Mouse (Mus musculus) embryonic facial prominence, embryonic 12.5 days (tissue): ENCODE measurements around the gene Adam25. TPM values are rescaled to one million over a fixed set of nuclear protein-coding genes. Genes with fewer than 3 reads are reported as not detected.
"Not testable (repeated sequence)": the region's sequence is repeated elsewhere in the genome, so short reads cannot be mapped to it uniquely, and the experiment has no call there.

Experiments used
- ATAC-seq: fragments of 200-750 bp; cut with Nextera tagmentation; 2 replicates; pipeline ENCODE4 v1.8.0; 2017; ENCODE audit not compliant: insufficient number of reproducible peaks, insufficient read depth, low FRiP score, low TSS enrichment
- H3K27ac ChIP-seq: fragments of 300-500 bp; sonication (generic); 2 replicates; pipeline ENCODE4 v1.5.1; 2016; ENCODE audit warnings: mild to moderate bottlenecking
- H3K27me3 ChIP-seq: fragments of 300-500 bp; sonication (generic); 2 replicates; pipeline ENCODE4 v1.6.1; 2016; ENCODE audit warnings: mild to moderate bottlenecking, moderate library complexity
- H3K36me3 ChIP-seq: fragments of 300-500 bp; sonication (generic); 2 replicates; pipeline ENCODE4 v1.6.1; 2016; ENCODE audit warnings: mild to moderate bottlenecking
- H3K4me1 ChIP-seq: fragments of 300-500 bp; sonication (generic); 2 replicates; pipeline ENCODE4 v1.6.1; 2016
- H3K4me2 ChIP-seq: fragments of 300-500 bp; sonication (generic); replicated peaks from 2 replicates; pipeline ENCODE4 v1.6.1; 2016; ENCODE audit warnings: mild to moderate bottlenecking, moderate library complexity
- H3K4me3 ChIP-seq: fragments of 300-500 bp; sonication (generic); 2 replicates; pipeline ENCODE4 v1.5.1; 2016; ENCODE audit warnings: mild to moderate bottlenecking
- H3K9ac ChIP-seq: fragments of 300-500 bp; sonication (generic); 2 replicates; pipeline ENCODE4 v1.6.1; 2016; ENCODE audit warnings: mild to moderate bottlenecking, moderate library complexity
- H3K9me3 ChIP-seq: fragments of 300-500 bp; sonication (generic); 2 replicates; pipeline ENCODE4 v1.6.1; 2016; ENCODE audit warnings: mild to moderate bottlenecking, moderate library complexity
- WGBS: fragments of 180-500 bp; shearing (Covaris S2); methylation state at CpG from one replicate; pipeline ENCODE4 v1.1.7; 2016; 5-methylcytosine and 5-hydroxymethylcytosine counted together
- polyA plus RNA-seq: library from polyadenylated mRNA; unstranded; fragments of >200 nt; fragmentation: Nextera tagmentation; extraction: Ambion mirVana; gene quantifications from 2 replicates; pipeline ENCODE4 v1.2.1, GENCODE M21; 2016

The Adam25 gene
- not detected in 2 replicates for polyA plus RNA-seq

- H3K4me2 ChIP-seq, H3K27ac ChIP-seq, H3K4me1 ChIP-seq, H3K27me3 ChIP-seq, H3K36me3 ChIP-seq, H3K4me3 ChIP-seq, H3K9me3 ChIP-seq, H3K9ac ChIP-seq, ATAC-seq: not testable (repeated sequence)
- 63% methylated on average over 1 of the region's 1 CpGs for WGBS
These were observed at the start of gene Adam25 for GRCm38 (mm10) chr8:40751908-40752307. Gene Adam25 (plus strand): TSS chr8:40752208.

GRCm38 (mm10) chr8:40715406-40715805, 36.6 kb upstream of the Adam25 start:
- not testable (repeated sequence) for H3K9ac ChIP-seq, H3K4me1 ChIP-seq, H3K4me3 ChIP-seq, H3K4me2 ChIP-seq, H3K9me3 ChIP-seq, H3K27ac ChIP-seq, H3K36me3 ChIP-seq, H3K27me3 ChIP-seq, ATAC-seq
- WGBS, result 93% methylated on average over 4 of the region's 4 CpGs

- no peak for ATAC-seq
- no peaks in the 10 kb centered on the region for H3K36me3 ChIP-seq
- 81% methylated on average over 7 of the region's 7 CpGs for WGBS
- H3K9me3 ChIP-seq, result no peaks in the 10 kb centered on the region
- H3K4me3 ChIP-seq, result no peak overlapping the region
- H3K27me3 ChIP-seq, result no peaks in the 10 kb centered on the region
- H3K4me1 ChIP-seq, result no peaks in the 10 kb centered on the region
- H3K9ac ChIP-seq, result no peak overlapping the region
- no peak overlapping the region for H3K27ac ChIP-seq
- no peak overlapping the region for H3K4me2 ChIP-seq
These were observed 36.0 kb upstream of the Adam25 start for GRCm38 (mm10) chr8:40715986-40716385.

GRCm38 (mm10) chr8:40783320-40783719, 31.3 kb downstream of the Adam25 start:
- H3K9me3 ChIP-seq, result no peaks in the 10 kb centered on the region
- no peak overlapping the region for H3K4me2 ChIP-seq
- no peak overlapping the region for H3K4me3 ChIP-seq
- 0 out of 2 replicates have a peak, but pooled peaks cover 7% of the 10 kb centered on the region for H3K4me1 ChIP-seq
- peak; percentile 60; the same call in 1 of the 2 replicates for ATAC-seq
- no peaks in the 10 kb centered on the region for H3K36me3 ChIP-seq
- no peaks in the 10 kb centered on the region for H3K27me3 ChIP-seq
- no peak overlapping the region for H3K9ac ChIP-seq
- no peak overlapping the region for H3K27ac ChIP-seq

- 72% methylated on average over 1 of the region's 1 CpGs for WGBS
- H3K27me3 ChIP-seq, H3K27ac ChIP-seq, H3K9me3 ChIP-seq, ATAC-seq, H3K36me3 ChIP-seq, H3K4me3 ChIP-seq, H3K4me2 ChIP-seq, H3K4me1 ChIP-seq, H3K9ac ChIP-seq: not testable (repeated sequence)
These were observed 41.0 kb downstream of the Adam25 start, which contains the start of gene Adam20 for GRCm38 (mm10) chr8:40792973-40793372. Gene Adam20 (plus strand): TSS chr8:40793273.

- Histone ChIP-seq H3K4me3 (no peak overlapping the region), H3K27me3 (no peaks in the 10 kb centered on the region), H3K9me3 (no peaks in the 10 kb centered on the region), H3K27ac (no peak overlapping the region), H3K4me1 (no peaks in the 10 kb centered on the region), H3K4me2 (no peak overlapping the region), H3K9ac (no peak overlapping the region), H3K36me3 (no peaks in the 10 kb centered on the region)
- WGBS, result 76% methylated on average over 2 of the region's 2 CpGs
- no peak for ATAC-seq
These were observed 51.5 kb downstream of the Adam25 start for GRCm38 (mm10) chr8:40803379-40804079.

Other genes starting within 250 kb of the Adam25 start
- gene Adam24, start 77.1 kb upstream of the Adam25 start, polyA plus RNA-seq, result not detected in 2 replicates
- not detected in 2 replicates for gene Adam20, start 41.1 kb downstream of the Adam25 start, polyA plus RNA-seq
- gene Adam39, start 70.8 kb downstream of the Adam25 start, polyA plus RNA-seq, result not detected in 2 replicates